Mouse (Mus musculus) testis, adult 2 months (tissue): ENCODE data around the gene Tnik.

ENCODE experiments used
- CTCF ChIP-seq: fragments of 200-500 bp; IDR thresholded peaks from 2 replicates; pipeline ENCODE4 v1.5.1; 2012; ENCODE audit warnings: low read depth, mild to moderate bottlenecking, inconsistent platforms, low read length, moderate library complexity; ENCODE audit not compliant: control insufficient read depth, insufficient read depth, insufficient replicate concordance
- POLR2A ChIP-seq: fragments of 200-500 bp; IDR thresholded peaks from 2 replicates; pipeline ENCODE4 v1.6.1; 2012; ENCODE audit warnings: low read depth, mild to moderate bottlenecking, inconsistent platforms, low read length, moderate library complexity; ENCODE audit not compliant: control insufficient read depth

DNA sequence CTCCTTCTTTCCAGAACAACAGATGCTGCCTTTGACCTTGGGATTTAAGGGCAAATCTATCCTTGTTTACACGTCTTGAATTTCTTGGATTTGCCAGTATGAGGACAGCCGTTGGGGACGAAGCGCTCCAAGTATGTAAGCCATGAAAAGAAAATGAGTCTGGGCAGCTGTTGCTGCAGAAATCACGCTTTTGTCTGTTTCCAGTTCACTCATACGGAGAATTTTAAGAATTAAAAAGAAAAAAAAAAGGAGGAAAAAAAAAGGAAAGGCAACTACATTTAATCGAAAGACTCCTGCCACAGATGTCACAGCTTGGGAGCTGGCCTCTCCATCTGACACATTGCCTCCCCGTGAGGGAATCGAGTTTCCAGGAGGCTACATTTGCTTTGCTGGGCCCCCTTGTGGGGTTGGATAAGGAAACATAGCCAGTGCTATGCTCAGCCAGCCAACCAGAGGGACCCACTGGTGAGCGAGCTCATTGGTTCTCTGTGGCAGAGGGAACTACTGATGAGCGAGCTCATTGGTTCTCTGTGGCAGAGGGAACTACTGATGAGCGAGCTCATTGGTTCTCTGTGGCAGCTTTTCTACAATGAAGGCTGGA is 145.9 kb downstream of the Tnik start:
- TF ChIP-seq CTCF: no peak
- no peak for TF ChIP-seq POLR2A
